Mouse (Mus musculus) forebrain, embryonic 12.5 days (tissue): ENCODE data around the gene Ano10. TPM values are rescaled to one million over a fixed set of nuclear protein-coding genes. Genes with fewer than 3 reads are reported as not detected.
A peak's percentile ranks its signal among the peaks of the same experiment; 100 is the strongest.

Experiments used
- ATAC-seq: fragments of 200-750 bp; cut with Nextera tagmentation; 2 replicates; pipeline ENCODE4 v1.8.0; 2017; ENCODE audit warnings: moderate TSS enrichment; ENCODE audit not compliant: low FRiP score
- H3K27ac ChIP-seq: fragments of 300-500 bp; sonication (generic); 2 replicates; pipeline ENCODE4 v1.5.1; 2016; ENCODE audit warnings: mild to moderate bottlenecking
- H3K27me3 ChIP-seq: fragments of 300-500 bp; sonication (generic); 2 replicates; pipeline ENCODE4 v1.6.1; 2016; ENCODE audit warnings: mild to moderate bottlenecking
- H3K36me3 ChIP-seq: fragments of 300-500 bp; sonication (generic); replicated peaks from 2 replicates; pipeline ENCODE4 v1.6.1; 2016; ENCODE audit warnings: mild to moderate bottlenecking
- H3K4me1 ChIP-seq: fragments of 300-500 bp; sonication (generic); 2 replicates; pipeline ENCODE4 v1.6.1; 2016
- H3K4me2 ChIP-seq: fragments of 300-500 bp; sonication (generic); 2 replicates; pipeline ENCODE4 v1.6.1; 2016; ENCODE audit warnings: mild to moderate bottlenecking, moderate library complexity
- H3K4me3 ChIP-seq: fragments of 300-500 bp; sonication (generic); replicated peaks from 2 replicates; pipeline ENCODE4 v1.5.1; 2016; ENCODE audit warnings: mild to moderate bottlenecking
- H3K9ac ChIP-seq: fragments of 300-500 bp; sonication (generic); 2 replicates; pipeline ENCODE4 v1.6.1; 2016; ENCODE audit warnings: mild to moderate bottlenecking
- H3K9me3 ChIP-seq: fragments of 300-500 bp; sonication (generic); 2 replicates; pipeline ENCODE4 v1.6.1; 2016
- WGBS: fragments of 180-500 bp; shearing (Covaris S2); methylation state at CpG from one replicate; pipeline ENCODE4 v1.1.7; 2016; 5-methylcytosine and 5-hydroxymethylcytosine counted together
- polyA plus RNA-seq: library from polyadenylated mRNA; unstranded; fragments of >200 nt; fragmentation: Nextera tagmentation; extraction: Ambion mirVana; gene quantifications from 2 replicates; pipeline ENCODE4 v1.2.1, GENCODE M21; 2016

Gene Ano10
- polyA plus RNA-seq, 1 experiment from 2014 or later: 37.0 TPM

GRCm38 (mm10) chr9:122186643-122187226 is 107.5 kb downstream of the Ano10 start:
- H3K4me2 ChIP-seq: no peak overlapping the region
- H3K27ac ChIP-seq: no peak overlapping the region
- ATAC-seq: no peak
- no peaks in the 10 kb centered on the region for H3K4me1 ChIP-seq
- H3K9ac ChIP-seq: no peak overlapping the region
- no peaks in the 10 kb centered on the region for H3K36me3 ChIP-seq
- H3K27me3 ChIP-seq: no peaks in the 10 kb centered on the region
- WGBS: 87% methylated on average over 1 of the region's 1 CpGs
- no peak overlapping the region for H3K4me3 ChIP-seq
- no peaks in the 10 kb centered on the region for H3K9me3 ChIP-seq

GRCm38 (mm10) chr9:122185953-122186352 is 108.3 kb downstream of the Ano10 start:
- Histone ChIP-seq H3K9me3 (no peaks in the 10 kb centered on the region), H3K4me1 (no peaks in the 10 kb centered on the region), H3K4me3 (no peak overlapping the region), H3K27ac (no peak overlapping the region), H3K9ac (no peak overlapping the region), H3K36me3 (no peaks in the 10 kb centered on the region), H3K27me3 (no peaks in the 10 kb centered on the region), H3K4me2 (no peak overlapping the region)
- 79% methylated on average over 6 of the region's 6 CpGs for WGBS
- no peak for ATAC-seq

DNA sequence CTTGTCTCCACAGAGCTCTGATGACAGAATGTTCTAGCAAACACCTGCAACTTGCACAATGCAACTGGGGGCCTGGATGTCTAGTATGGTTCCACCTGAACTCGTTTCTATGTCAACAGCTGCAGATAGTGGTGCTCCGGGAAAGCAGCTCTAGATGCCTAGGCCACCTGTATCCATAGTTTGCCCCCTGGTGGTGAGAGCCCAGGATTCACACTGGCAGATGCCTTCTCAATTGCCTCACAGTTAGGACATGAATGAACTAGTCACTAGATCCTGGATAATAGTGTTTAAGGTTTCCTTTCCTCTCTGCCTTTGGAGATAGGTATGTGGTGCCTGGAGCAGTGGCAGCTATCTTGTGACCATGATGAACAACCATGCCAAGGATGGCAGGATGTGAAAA is 109.2 kb downstream of the Ano10 start:
- 25% methylated on average over 2 of the region's 2 CpGs for WGBS
- 0 out of 2 replicates have a peak, but pooled peaks have one; percentile 61 for ATAC-seq
- no peak overlapping the region for H3K4me2 ChIP-seq
- no peaks in the 10 kb centered on the region for H3K27me3 ChIP-seq
- H3K9ac ChIP-seq: no peak overlapping the region
- H3K36me3 ChIP-seq: no peaks in the 10 kb centered on the region
- no peaks in the 10 kb centered on the region for H3K9me3 ChIP-seq
- H3K27ac ChIP-seq: no peak overlapping the region
- no peaks in the 10 kb centered on the region for H3K4me1 ChIP-seq
- H3K4me3 ChIP-seq: no peak overlapping the region

- no peak overlapping the region for H3K4me3 ChIP-seq
- H3K4me1 ChIP-seq: no peaks in the 10 kb centered on the region
- no peak overlapping the region for H3K4me2 ChIP-seq
- H3K27ac ChIP-seq: no peak overlapping the region
- H3K9me3 ChIP-seq: no peaks in the 10 kb centered on the region
- 89% methylated on average over 3 of the region's 3 CpGs for WGBS
- no peak overlapping the region for H3K9ac ChIP-seq
- no peaks in the 10 kb centered on the region for H3K36me3 ChIP-seq
- no peaks in the 10 kb centered on the region for H3K27me3 ChIP-seq
- no peak for ATAC-seq
These were observed 109.9 kb downstream of the Ano10 start for GRCm38 (mm10) chr9:122184329-122184728.

- H3K9ac ChIP-seq: no peak overlapping the region
- H3K27me3 ChIP-seq: no peaks in the 10 kb centered on the region
- H3K4me1 ChIP-seq: no peaks in the 10 kb centered on the region
- H3K27ac ChIP-seq: no peak overlapping the region
- ATAC-seq: no peak
- H3K4me3 ChIP-seq: no peak overlapping the region
- H3K36me3 ChIP-seq: no peaks in the 10 kb centered on the region
- H3K4me2 ChIP-seq: no peak overlapping the region
- WGBS: 90% methylated on average over 4 of the region's 4 CpGs
- no peaks in the 10 kb centered on the region for H3K9me3 ChIP-seq
These were observed 111.1 kb downstream of the Ano10 start for GRCm38 (mm10) chr9:122183074-122183473.

DNA sequence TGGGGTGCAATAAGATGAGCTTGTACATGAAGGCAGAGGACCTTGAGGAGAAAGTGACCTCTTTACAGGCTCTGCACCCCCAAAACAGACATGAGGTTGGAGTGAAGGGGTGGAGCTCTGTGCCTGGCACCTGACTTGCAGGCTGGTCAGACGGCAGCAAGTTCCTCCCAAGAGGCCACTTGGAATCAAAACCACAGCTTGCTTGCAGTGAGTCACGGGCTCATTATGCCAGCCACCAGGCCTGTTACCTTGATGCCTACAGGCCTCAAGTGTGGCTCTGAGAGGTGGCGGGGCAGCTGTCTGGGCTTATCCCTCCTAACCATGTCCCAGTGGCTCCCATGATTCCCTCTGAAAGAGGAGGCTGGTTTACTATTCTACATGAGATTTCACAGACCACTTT is 114.1 kb downstream of the Ano10 start:
- H3K4me3 ChIP-seq: no peak overlapping the region
- no peaks in the 10 kb centered on the region for H3K4me1 ChIP-seq
- 88% methylated on average over 3 of the region's 3 CpGs for WGBS
- no peaks in the 10 kb centered on the region for H3K27me3 ChIP-seq
- no peak for ATAC-seq
- H3K9me3 ChIP-seq: no peaks in the 10 kb centered on the region
- no peak overlapping the region for H3K9ac ChIP-seq
- no peak overlapping the region for H3K27ac ChIP-seq
- H3K4me2 ChIP-seq: no peak overlapping the region
- H3K36me3 ChIP-seq: peaks cover 8% of the 10 kb centered on the region

- H3K27me3 ChIP-seq: no peaks in the 10 kb centered on the region
- 82% methylated on average over 4 of the region's 4 CpGs for WGBS
- no peak overlapping the region for H3K27ac ChIP-seq
- ATAC-seq: no peak
- no peaks in the 10 kb centered on the region for H3K9me3 ChIP-seq
- H3K4me1 ChIP-seq: no peaks in the 10 kb centered on the region
- no peak overlapping the region for H3K4me3 ChIP-seq
- no peak overlapping the region for H3K4me2 ChIP-seq
- H3K36me3 ChIP-seq: peaks cover 14% of the 10 kb centered on the region
- H3K9ac ChIP-seq: no peak overlapping the region
These were observed 115.8 kb downstream of the Ano10 start for GRCm38 (mm10) chr9:122178427-122178826.

GRCm38 (mm10) chr9:122177256-122178220 is 116.7 kb downstream of the Ano10 start:
- no peak overlapping the region for H3K4me3 ChIP-seq
- H3K4me2 ChIP-seq: no peak overlapping the region
- 87% methylated on average over 7 of the region's 7 CpGs for WGBS
- H3K27me3 ChIP-seq: no peaks in the 10 kb centered on the region
- no peak overlapping the region for H3K27ac ChIP-seq
- no peaks in the 10 kb centered on the region for H3K9me3 ChIP-seq
- no peak for ATAC-seq
- H3K9ac ChIP-seq: no peak overlapping the region
- peaks cover 14% of the 10 kb centered on the region for H3K36me3 ChIP-seq
- H3K4me1 ChIP-seq: no peaks in the 10 kb centered on the region

- WGBS: 95% methylated on average over 6 of the region's 6 CpGs
These were observed 119.5 kb downstream of the Ano10 start for GRCm38 (mm10) chr9:122174723-122175122.

GRCm38 (mm10) chr9:122173405-122174233 is 120.6 kb downstream of the Ano10 start:
- 89% methylated on average over 9 of the region's 9 CpGs for WGBS
- Histone ChIP-seq H3K9ac (no peak overlapping the region), H3K4me1 (no peaks in the 10 kb centered on the region), H3K27me3 (no peaks in the 10 kb centered on the region), H3K27ac (no peak overlapping the region), H3K36me3 (peaks cover 25% of the 10 kb centered on the region), H3K4me2 (no peak overlapping the region), H3K9me3 (no peaks in the 10 kb centered on the region), H3K4me3 (no peak overlapping the region)
- ATAC-seq: no peak

More at GRCm38 (mm10) chr9:122174723-122175122, 119.5 kb downstream of the Ano10 start:
- Histone ChIP-seq H3K27ac (no peak overlapping the region), H3K36me3 (peaks cover 24% of the 10 kb centered on the region), H3K27me3 (no peaks in the 10 kb centered on the region), H3K9ac (no peak overlapping the region), H3K9me3 (no peaks in the 10 kb centered on the region), H3K4me3 (no peak overlapping the region), H3K4me1 (no peaks in the 10 kb centered on the region), H3K4me2 (no peak overlapping the region)
- ATAC-seq: no peak

DNA sequence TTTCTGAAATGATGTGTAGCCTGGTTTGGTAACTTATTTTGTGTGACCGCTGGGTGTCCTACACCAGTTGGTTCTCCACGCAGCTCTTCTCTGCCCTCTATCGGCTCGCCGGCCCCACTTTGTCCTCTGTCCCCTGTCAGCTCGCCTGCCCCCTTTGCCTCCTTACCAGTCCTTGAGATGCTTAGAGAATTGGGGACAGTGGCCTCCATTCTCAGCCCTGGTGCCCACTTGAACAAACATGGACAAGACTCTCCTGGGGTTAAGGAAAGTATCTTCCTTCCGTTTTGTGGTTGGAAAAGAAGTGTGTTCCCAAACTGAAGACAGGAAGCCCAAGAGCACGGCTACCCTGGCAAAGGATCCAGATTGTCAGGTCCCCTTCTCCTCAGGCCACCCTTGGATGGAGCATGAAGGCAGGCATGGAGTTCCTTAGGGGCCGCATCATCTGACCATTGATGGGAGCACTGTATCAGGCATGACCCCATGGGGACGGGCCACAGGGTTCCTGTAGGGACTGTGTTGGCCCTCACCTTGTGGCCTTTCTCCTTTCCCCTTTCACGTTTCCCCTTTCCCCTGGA is 121.5 kb downstream of the Ano10 start:
- Histone ChIP-seq H3K4me2 (no peak overlapping the region), H3K4me3 (no peak overlapping the region), H3K27me3 (no peaks in the 10 kb centered on the region), H3K4me1 (no peaks in the 10 kb centered on the region), H3K9ac (no peak overlapping the region), H3K27ac (no peak overlapping the region), H3K36me3 (peaks cover 30% of the 10 kb centered on the region), H3K9me3 (no peaks in the 10 kb centered on the region)
- 89% methylated on average over 11 of the region's 11 CpGs for WGBS
- no peak for ATAC-seq

- no peak for ATAC-seq
- H3K36me3 ChIP-seq: peaks cover 48% of the 10 kb centered on the region
These were observed 124.3 kb downstream of the Ano10 start for GRCm38 (mm10) chr9:122169901-122170300.

More at GRCm38 (mm10) chr9:122169901-122170300, 124.3 kb downstream of the Ano10 start:
- no peaks in the 10 kb centered on the region for H3K27me3 ChIP-seq
- H3K4me2 ChIP-seq: no peak overlapping the region
- no peaks in the 10 kb centered on the region for H3K9me3 ChIP-seq
- 90% methylated on average over 6 of the region's 6 CpGs for WGBS
- no peaks in the 10 kb centered on the region for H3K4me1 ChIP-seq
- H3K27ac ChIP-seq: no peak overlapping the region
- H3K4me3 ChIP-seq: no peak overlapping the region
- no peak overlapping the region for H3K9ac ChIP-seq
